Mouse (Mus musculus) midbrain, embryonic 15.5 days (tissue): ENCODE measurements around the gene Sgk2. TPM values are rescaled to one million over a fixed set of nuclear protein-coding genes. Genes with fewer than 3 reads are reported as not detected.

Source experiments
- ATAC-seq: fragments of 200-750 bp; cut with Nextera tagmentation; replicated peaks from 2 replicates; pipeline ENCODE4 v1.8.0; 2017; ENCODE audit warnings: moderate TSS enrichment
- H3K27ac ChIP-seq: fragments of 300-500 bp; sonication (generic); 2 replicates; pipeline ENCODE4 v1.5.1; 2015; ENCODE audit warnings: mild to moderate bottlenecking, inconsistent platforms
- H3K27me3 ChIP-seq: fragments of 300-500 bp; sonication (generic); replicated peaks from 2 replicates; pipeline ENCODE4 v1.6.1; 2015; ENCODE audit warnings: inconsistent platforms
- H3K36me3 ChIP-seq: fragments of 300-500 bp; sonication (generic); replicated peaks from 2 replicates; pipeline ENCODE4 v1.6.1; 2015; ENCODE audit warnings: inconsistent platforms
- H3K4me1 ChIP-seq: fragments of 300-500 bp; sonication (generic); 2 replicates; pipeline ENCODE4 v1.6.1; 2015; ENCODE audit warnings: inconsistent platforms
- H3K4me2 ChIP-seq: fragments of 300-500 bp; sonication (generic); 2 replicates; pipeline ENCODE4 v1.6.1; 2015; ENCODE audit warnings: inconsistent platforms, mild to moderate bottlenecking, moderate library complexity
- H3K4me3 ChIP-seq: fragments of 300-500 bp; sonication (generic); 2 replicates; pipeline ENCODE4 v1.5.1; 2015; ENCODE audit warnings: mild to moderate bottlenecking, inconsistent platforms
- H3K9ac ChIP-seq: fragments of 300-500 bp; sonication (generic); 2 replicates; pipeline ENCODE4 v1.6.1; 2015; ENCODE audit warnings: mild to moderate bottlenecking, inconsistent platforms
- H3K9me3 ChIP-seq: fragments of 300-500 bp; sonication (generic); 2 replicates; pipeline ENCODE4 v1.6.1; 2016; ENCODE audit warnings: inconsistent platforms
- WGBS: fragments of 180-500 bp; shearing (Covaris S2); methylation state at CpG from one replicate; pipeline ENCODE4 v1.1.7; 2015; ENCODE audit warnings: mixed read lengths; 5-methylcytosine and 5-hydroxymethylcytosine counted together
- polyA plus RNA-seq: library from polyadenylated mRNA; unstranded; fragments of >200 nt; fragmentation: Nextera tagmentation; extraction: Ambion mirVana; gene quantifications from 2 replicates; pipeline ENCODE4 v1.2.1, GENCODE M21; 2015

Gene Sgk2
- polyA plus RNA-seq, 1 experiment from 2014 or later = 0.10 TPM

DNA sequence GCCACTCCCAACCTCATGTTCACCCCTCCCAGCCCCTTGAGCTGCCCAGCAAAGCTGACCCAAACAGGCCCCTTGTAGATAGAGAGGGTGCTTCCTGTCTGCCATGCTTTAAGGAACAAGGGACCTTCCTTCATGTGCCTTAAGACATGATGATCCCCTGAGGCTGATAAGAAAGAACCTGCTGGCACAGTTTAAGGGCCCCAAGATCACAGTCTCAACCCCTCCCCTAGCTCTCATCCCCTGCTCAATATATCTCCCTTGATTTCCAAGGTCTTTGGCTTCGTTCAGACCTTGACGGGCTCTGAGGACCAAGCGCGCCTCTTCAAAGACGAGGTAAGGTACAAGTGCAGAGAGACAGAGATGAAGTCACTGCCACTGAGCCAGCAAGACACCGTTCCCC lies 16.2 kb upstream of the Sgk2 start:
- Histone ChIP-seq H3K4me1 (peaks cover 15% of the 10 kb centered on the region; the same call in 1 of the 2 replicates), H3K27me3 (no peaks in the 10 kb centered on the region), H3K36me3 (no peaks in the 10 kb centered on the region), H3K9me3 (no peaks in the 10 kb centered on the region), H3K4me3 (no peak overlapping the region), H3K27ac (no peak overlapping the region), H3K4me2 (no peak overlapping the region), H3K9ac (no peak overlapping the region)
- 89% methylated on average over 6 of the region's 6 CpGs for WGBS
- ATAC-seq = no peak

DNA sequence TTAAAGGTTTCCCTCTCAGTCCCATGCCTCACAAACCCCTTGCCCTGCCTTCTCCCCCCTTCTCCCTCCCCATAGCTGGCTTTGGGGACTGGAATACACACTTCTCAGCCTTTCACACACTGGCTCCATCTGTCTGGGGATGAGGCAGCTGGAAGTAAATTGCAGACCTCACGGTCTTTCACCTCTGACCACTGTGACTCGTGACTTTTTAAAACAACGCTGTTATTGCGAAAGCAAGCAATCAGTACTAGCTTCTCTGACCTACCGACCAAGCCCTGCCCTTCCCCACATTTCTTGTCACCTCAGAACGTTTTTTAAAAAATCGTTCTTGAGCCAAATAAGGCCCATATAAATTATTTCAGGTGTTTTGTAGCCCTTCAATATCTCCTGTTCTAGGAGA lies 14.4 kb upstream of the Sgk2 start:
- H3K27ac ChIP-seq = no peak overlapping the region
- H3K27me3 ChIP-seq = no peaks in the 10 kb centered on the region
- H3K4me3 ChIP-seq = no peak overlapping the region
- H3K4me1 ChIP-seq = peaks cover 15% of the 10 kb centered on the region; the same call in 1 of the 2 replicates
- no peak overlapping the region for H3K9ac ChIP-seq
- H3K9me3 ChIP-seq = no peaks in the 10 kb centered on the region
- 69% methylated on average over 7 of the region's 7 CpGs for WGBS
- H3K4me2 ChIP-seq = no peak overlapping the region
- no peaks in the 10 kb centered on the region for H3K36me3 ChIP-seq
- no peak for ATAC-seq

DNA sequence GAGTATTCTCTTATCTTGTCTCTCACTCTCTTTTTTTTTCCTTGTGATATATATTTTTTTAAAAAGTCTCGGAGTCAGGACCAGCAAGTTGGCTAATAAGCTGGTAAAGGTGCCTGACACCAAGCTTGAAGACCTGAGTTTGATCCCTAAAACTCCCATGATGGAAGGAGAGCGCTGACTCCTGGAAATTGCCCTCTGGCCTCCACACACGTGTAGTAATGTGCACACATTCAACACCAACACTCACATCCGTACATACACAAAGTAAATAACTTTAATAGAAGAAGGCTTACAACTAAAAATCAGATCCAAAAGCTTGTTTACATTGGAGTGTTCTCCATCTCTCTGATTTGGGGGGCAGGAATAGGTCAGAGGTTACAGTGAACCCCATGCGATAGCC lies 13.9 kb upstream of the Sgk2 start:
- H3K36me3 ChIP-seq = no peaks in the 10 kb centered on the region
- ATAC-seq = no peak
- H3K27me3 ChIP-seq = no peaks in the 10 kb centered on the region
- 75% methylated on average over 5 of the region's 5 CpGs for WGBS
- H3K9ac ChIP-seq = no peak overlapping the region
- H3K9me3 ChIP-seq = no peaks in the 10 kb centered on the region
- H3K4me3 ChIP-seq = no peak overlapping the region
- no peak overlapping the region for H3K27ac ChIP-seq
- H3K4me2 ChIP-seq = no peak overlapping the region
- peaks cover 15% of the 10 kb centered on the region; the same call in 1 of the 2 replicates for H3K4me1 ChIP-seq

DNA sequence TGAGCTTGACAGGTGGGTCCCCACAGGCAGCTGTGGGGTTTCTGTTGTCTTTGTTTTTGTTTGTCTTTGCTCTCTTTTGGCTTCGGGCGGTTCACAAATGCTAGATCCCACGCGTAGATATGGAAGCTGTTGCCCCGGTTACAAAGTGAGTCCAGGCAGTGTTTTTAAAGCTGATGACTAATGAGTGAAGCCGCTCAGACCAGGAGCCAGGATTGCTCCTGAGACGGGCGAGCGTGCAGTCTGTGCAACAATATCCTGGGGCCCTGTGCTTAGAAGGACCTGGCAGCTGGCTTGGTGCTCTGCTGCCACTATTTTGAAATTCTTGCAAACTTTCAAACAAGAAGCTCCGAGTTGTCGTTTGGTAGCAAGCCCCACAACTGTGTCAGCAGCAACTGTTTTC lies 13.5 kb upstream of the Sgk2 start:
- no peak overlapping the region for H3K4me3 ChIP-seq
- WGBS = 16% methylated on average over 11 of the region's 11 CpGs
- H3K36me3 ChIP-seq = no peaks in the 10 kb centered on the region
- no peaks in the 10 kb centered on the region for H3K27me3 ChIP-seq
- H3K27ac ChIP-seq = no peak overlapping the region
- H3K4me2 ChIP-seq = no peak overlapping the region
- peaks cover 15% of the 10 kb centered on the region; the same call in 1 of the 2 replicates for H3K4me1 ChIP-seq
- H3K9me3 ChIP-seq = no peaks in the 10 kb centered on the region
- H3K9ac ChIP-seq = no peak overlapping the region
- no peak for ATAC-seq

DNA sequence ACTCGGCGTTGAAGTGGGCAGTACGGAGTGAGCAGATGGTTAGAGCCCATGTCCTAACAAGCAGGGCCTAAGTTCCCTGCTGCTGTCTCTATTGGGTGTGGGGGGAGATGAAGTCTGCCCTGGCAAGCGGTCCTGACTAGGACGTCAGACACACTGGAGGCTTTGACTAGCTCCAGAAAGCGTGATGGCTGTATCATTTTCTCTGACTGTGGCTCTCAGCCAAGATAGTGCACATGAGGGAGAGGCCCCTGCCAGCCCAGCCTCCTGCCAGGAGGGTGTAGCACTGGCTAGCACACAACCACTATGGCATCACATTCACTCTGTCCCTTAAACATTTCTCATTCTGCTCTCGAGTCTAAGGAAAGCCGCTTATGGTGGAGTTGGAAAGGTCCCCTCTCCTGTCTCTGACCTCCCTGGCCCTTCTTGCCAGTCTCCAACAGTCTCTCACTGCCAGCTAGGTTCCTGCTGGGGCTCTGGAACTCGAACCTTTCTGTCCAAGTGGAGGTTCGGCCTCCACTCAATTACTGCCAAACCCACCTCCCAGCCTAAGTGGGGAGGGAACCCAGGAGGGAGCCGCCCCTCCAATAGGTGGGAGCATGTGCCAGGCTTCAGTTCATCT lies 11.9 kb upstream of the Sgk2 start:
- H3K36me3 ChIP-seq = no peaks in the 10 kb centered on the region
- WGBS = 77% methylated on average over 11 of the region's 11 CpGs
- peaks cover 15% of the 10 kb centered on the region; the same call in 1 of the 2 replicates for H3K4me1 ChIP-seq
- H3K27ac ChIP-seq = no peak overlapping the region
- no peaks in the 10 kb centered on the region for H3K27me3 ChIP-seq
- no peaks in the 10 kb centered on the region for H3K9me3 ChIP-seq
- no peak overlapping the region for H3K4me3 ChIP-seq
- H3K9ac ChIP-seq = no peak overlapping the region
- ATAC-seq = 0 out of 2 replicates have a peak, but pooled peaks have one; percentile 30
- no peak overlapping the region for H3K4me2 ChIP-seq

DNA sequence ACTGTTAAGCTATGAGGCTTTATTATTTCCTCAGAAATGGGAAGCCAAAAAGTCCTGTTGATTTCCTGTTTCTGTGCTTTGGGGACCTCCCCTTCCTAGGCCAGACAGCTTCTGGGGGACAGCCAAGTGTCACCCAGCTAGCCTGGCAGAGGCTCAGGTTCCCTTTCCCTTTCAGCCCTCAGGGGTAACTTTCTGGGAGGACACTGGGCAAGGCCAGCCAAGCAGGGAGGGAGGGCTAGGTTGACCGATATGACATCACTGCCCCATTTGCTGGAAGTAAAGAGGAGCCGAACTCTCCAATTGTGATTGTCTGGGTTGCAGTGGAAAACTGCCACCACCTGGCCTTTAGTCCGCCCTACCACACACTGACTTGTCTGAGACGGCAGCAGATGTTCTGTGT lies 11.1 kb upstream of the Sgk2 start:
- H3K27me3 ChIP-seq = no peaks in the 10 kb centered on the region
- no peak overlapping the region for H3K27ac ChIP-seq
- no peak overlapping the region for H3K9ac ChIP-seq
- no peaks in the 10 kb centered on the region for H3K9me3 ChIP-seq
- H3K4me3 ChIP-seq = no peak overlapping the region
- peaks cover 15% of the 10 kb centered on the region; the same call in 1 of the 2 replicates for H3K4me1 ChIP-seq
- H3K36me3 ChIP-seq = no peaks in the 10 kb centered on the region
- ATAC-seq = no peak
- WGBS = 72% methylated on average over 4 of the region's 4 CpGs
- H3K4me2 ChIP-seq = no peak overlapping the region

DNA sequence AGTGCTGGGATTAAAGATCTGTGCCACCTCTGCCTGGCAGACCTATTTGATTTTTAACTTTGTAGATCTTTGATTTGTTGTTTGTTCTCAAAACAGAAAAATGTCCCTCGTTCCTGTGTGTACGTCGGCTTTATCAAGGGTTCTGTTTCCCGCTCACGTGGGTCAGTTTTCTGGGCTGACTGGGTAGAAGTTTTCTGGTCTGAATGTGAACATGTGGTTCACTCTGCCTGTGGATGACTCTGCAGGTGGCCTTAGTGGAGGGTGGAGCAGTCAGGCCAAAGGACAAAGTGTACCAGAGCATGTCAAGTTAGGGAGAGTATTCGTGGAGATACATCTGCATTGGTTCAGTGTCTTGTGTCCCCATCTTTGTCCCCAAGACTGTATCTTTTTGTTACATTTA lies 2.7 kb upstream of the Sgk2 start:
- no peak for ATAC-seq
- Histone ChIP-seq H3K27ac (no peak overlapping the region), H3K27me3 (no peaks in the 10 kb centered on the region), H3K9me3 (no peaks in the 10 kb centered on the region), H3K4me3 (no peak overlapping the region), H3K36me3 (no peaks in the 10 kb centered on the region), H3K9ac (no peak overlapping the region), H3K4me2 (no peak overlapping the region), H3K4me1 (no peaks in the 10 kb centered on the region)
- 88% methylated on average over 6 of the region's 6 CpGs for WGBS

DNA sequence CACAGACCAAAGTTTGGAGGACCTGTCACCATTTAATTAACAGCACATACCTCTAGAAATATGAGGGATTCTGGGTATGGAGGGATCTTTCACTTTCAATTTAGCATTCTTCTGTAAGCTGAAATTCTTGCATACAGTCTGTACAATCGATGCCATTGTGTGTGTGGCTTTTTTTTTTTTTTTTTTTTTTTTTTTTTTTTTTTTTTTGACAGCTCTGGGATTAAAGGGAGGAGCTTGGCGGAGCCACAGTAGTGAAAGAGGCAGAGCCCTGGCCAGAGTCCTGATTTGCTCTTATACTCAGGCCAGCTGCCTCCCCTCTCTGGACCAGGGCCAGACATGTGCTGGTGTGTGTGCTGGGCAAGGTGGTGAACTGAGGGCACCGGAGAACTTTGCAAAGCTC lies 1.2 kb upstream of the Sgk2 start:
- Histone ChIP-seq H3K4me1 (no peaks in the 10 kb centered on the region), H3K36me3 (no peaks in the 10 kb centered on the region), H3K9me3 (no peaks in the 10 kb centered on the region), H3K4me3 (no peak overlapping the region), H3K4me2 (no peak overlapping the region), H3K27me3 (no peaks in the 10 kb centered on the region), H3K9ac (no peak overlapping the region), H3K27ac (no peak overlapping the region)
- ATAC-seq = no peak; the same call in 1 of the 2 replicates
- 38% methylated on average over 3 of the region's 3 CpGs for WGBS

DNA sequence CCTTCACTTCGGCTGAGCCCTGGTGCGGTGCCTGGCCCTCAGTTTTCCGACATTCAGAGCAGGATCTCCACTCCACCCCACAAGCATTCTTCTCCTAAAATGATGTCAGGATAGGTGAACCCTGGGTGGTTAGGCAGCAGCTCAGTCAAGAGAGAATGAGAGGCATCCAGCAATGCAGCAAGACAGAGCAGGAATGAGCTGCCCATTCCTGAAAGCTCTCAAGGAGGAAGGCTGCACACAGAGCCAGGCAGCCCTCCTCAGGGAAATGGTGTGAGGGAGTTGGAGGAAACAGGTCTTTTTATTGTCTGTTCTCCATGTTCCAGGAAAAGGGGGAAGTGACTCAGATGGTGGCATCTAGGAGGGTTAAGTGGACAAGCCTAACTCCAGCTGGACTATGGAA lies 366 bp upstream of the Sgk2 start:
- Histone ChIP-seq H3K4me3 (no peak overlapping the region), H3K9me3 (no peaks in the 10 kb centered on the region), H3K4me2 (no peak overlapping the region), H3K27ac (no peak overlapping the region), H3K36me3 (no peaks in the 10 kb centered on the region), H3K27me3 (no peaks in the 10 kb centered on the region), H3K9ac (no peak overlapping the region), H3K4me1 (no peaks in the 10 kb centered on the region)
- 90% methylated on average over 3 of the region's 3 CpGs for WGBS
- no peak for ATAC-seq

DNA sequence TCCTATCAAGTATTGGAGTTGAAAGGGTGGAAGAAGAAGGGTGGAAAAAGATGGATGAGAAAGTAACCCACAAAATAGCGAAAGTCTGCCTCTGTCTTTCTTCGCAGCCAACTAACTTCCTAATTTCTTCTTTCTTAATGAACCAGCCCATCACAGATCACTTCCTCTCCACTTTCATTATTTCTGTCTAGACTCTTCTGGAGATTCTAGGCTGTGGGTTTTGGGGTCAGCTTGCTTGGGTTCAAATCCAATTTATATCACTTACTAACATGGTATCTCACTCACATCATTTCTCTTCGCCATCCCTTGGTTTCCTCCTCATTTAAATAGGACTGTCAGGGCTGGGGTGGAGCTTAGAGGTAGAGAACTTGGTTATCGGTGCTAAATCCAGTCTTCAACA lies 1.1 kb downstream of the Sgk2 start:
- no peak for ATAC-seq

DNA sequence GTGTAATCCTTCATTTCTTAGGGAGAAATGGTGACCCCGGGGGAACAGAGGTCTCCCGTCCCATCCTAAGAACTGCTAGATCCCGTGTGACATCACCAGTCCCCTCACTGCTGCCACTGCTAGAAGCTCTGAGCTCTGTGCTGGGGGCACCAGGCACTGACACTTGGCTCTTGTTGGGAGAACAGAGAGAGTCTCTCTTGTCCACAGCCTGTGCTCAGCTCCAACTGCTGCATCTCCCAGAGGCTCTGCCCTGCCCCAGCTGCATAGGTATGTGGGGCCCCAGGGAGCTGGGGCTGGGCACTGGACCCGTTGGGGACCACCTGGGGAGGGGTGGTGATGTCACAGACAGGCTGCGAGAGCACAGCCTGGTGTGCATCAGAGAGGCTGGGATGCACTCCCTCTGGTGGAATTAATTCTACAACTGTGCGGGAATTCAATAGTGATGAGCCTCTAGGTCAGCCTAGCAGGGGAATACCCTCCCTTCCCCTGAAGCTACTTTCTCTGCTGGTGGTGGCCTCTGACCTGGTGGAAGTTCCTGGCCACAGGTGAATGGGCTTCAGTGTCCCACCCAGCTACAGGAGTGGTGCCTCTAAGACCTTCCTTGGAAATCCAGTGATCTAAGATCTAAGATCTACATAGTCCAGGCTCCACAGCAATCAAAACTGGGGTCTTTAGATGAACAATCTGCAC lies 4.4 kb downstream of the Sgk2 start:
- Histone ChIP-seq H3K4me3 (no peak overlapping the region), H3K4me2 (no peak overlapping the region), H3K27me3 (no peaks in the 10 kb centered on the region), H3K4me1 (no peaks in the 10 kb centered on the region), H3K27ac (no peak overlapping the region), H3K9me3 (no peaks in the 10 kb centered on the region), H3K36me3 (no peaks in the 10 kb centered on the region), H3K9ac (no peak overlapping the region)
- ATAC-seq = no peak
- WGBS = 32% methylated on average over 6 of the region's 6 CpGs

More for the DNA sequence above, 1.1 kb downstream of the Sgk2 start:
- Histone ChIP-seq H3K27me3 (no peaks in the 10 kb centered on the region), H3K9me3 (no peaks in the 10 kb centered on the region), H3K9ac (no peak overlapping the region), H3K4me3 (no peak overlapping the region), H3K36me3 (no peaks in the 10 kb centered on the region), H3K4me2 (no peak overlapping the region), H3K4me1 (no peaks in the 10 kb centered on the region), H3K27ac (no peak overlapping the region)
- 87% methylated on average over 4 of the region's 4 CpGs for WGBS

DNA sequence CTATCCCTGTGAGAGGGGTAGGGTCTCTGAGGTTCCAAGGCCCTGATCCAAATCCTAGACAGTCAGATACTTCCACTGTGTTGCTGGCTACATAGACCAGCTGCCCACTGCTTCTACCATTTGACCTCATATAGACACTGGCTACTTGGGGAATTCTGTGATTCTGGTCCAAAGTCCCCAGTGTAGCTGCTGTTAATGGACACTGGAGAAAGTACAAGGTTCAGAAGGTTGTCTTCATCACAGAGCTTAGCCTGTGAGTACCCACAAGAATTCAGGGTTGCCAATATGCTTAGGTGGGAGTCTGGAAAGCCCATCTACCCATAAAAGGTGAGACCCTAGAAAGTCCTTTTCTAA lies 4.9 kb downstream of the Sgk2 start:
- Histone ChIP-seq H3K9me3 (no peaks in the 10 kb centered on the region), H3K36me3 (no peaks in the 10 kb centered on the region), H3K9ac (no peak overlapping the region), H3K4me1 (no peaks in the 10 kb centered on the region), H3K27ac (no peak overlapping the region), H3K4me2 (no peak overlapping the region), H3K27me3 (no peaks in the 10 kb centered on the region), H3K4me3 (no peak overlapping the region)
- ATAC-seq = no peak
